Mouse (Mus musculus) monocyte, adult 2 months (primary cell): ENCODE results near the gene Csrp2.

Experiments
- DNase-seq, 2 experiments: peaks; one replicate each; pipeline ENCODE4 v3.0.0; 2022; ENCODE audit warnings: low spot score in 2 of 2, low read depth in 1 of 2

Csrp2 gene

DNA sequence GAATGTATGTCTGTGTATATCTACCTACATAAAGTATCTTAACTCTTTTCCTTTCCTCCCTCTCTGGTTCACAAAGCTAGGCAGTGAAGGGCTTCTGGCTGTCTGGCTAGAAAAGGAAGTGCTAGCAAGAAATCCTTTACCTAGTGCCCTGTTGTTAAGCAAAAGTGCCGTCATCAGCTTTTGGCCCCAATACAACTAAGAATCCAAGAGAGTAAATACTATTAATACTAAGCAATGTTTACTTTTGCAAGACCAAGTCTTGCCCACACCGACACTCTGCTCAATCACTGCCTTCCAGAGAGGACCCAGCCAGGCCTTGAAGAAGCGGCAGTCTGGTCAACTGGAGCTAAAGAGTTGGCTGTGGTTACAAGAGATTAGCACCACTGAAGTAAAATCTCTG, 51.5 kb downstream of the Csrp2 start:
- no peak for DNase-seq

DNA sequence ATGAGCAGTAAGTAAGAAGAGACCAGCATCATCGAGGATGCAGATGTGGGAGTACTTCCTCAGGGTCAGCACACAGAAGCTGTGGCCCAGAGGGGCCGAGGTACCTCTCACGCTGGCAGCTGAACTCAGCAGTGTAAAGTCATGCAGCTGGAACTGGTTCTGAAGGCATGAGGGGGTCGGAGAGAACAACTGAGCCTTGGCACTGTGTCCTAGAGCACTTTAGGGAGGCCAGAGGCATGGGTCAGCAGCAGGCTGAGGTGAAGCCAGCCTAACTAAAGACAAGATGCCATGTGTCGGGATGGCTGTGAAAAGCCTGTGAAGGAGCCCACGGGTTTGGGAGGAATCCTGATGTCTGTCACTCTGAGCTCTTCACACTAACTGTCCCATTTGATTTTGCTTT, 51.9 kb downstream of the Csrp2 start:
- no peak for DNase-seq

GRCm38 (mm10) chr10:110971998-110972397, 52.4 kb downstream of the Csrp2 start:
- DNase-seq: no peak

DNA sequence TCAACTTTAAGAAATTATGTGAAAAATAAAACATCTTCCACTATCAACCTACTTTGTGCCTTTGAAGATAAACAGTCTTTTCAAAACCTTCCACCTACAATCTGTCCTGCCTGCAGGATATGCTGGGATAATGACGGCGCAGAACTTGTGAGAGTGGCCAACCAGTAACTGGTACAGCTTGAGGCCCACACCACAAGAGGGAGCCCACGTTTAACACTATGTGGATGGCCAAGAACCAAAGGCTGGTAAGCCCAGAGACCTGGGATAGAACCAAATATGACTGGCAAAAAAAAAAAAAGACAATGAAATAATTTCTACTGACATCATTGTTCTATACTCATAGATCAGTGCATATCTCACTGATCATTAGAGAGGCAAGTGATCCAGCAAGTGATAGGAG, 54.9 kb downstream of the Csrp2 start:
- DNase-seq: no peak

DNA sequence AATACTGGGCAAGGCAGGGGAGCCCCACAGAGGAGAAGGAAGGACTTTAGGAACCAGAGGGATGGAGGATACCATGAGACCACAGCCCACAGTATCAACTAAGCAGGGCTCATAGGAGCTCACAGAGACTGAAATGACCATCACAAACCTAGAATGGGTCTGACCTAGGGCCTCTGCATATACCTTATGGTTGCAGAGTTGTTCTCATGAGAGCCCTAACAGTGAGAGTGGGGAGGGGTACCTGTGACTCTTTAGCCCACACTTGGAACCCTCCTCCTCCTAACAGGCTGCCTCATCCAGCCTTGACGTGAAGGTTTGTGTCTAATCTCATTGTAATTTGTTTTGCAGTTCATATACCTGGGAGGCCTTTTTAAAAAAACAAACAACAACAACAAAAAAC, 55.3 kb downstream of the Csrp2 start:
- DNase-seq: no peak

DNA sequence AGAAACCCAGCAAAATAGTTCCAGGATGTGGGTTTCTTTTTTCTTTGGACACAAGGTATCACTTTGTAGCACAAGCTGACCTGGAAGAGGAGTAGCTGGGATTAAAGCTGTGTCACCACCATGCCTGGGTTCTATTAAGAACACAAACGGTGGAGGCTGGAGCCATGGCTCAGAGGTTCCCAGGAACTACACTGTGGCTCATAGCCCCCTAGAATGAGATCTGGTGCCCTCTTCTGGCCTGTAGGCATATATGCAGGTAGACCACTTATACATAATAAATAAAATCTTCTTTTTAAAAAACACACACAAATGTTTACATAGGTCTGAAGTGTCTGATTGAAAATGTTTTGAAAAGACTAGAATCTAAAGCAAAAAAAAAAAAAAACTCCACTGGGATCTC, 56.5 kb downstream of the Csrp2 start:
- DNase-seq: no peak

GRCm38 (mm10) chr10:110977379-110977778, 57.8 kb downstream of the Csrp2 start:
- no peak for DNase-seq

- no peak for DNase-seq
Observed at GRCm38 (mm10) chr10:110979431-110979830, 59.8 kb downstream of the Csrp2 start.

- DNase-seq: no peak
Observed at GRCm38 (mm10) chr10:110980441-110980840, 60.9 kb downstream of the Csrp2 start.

GRCm38 (mm10) chr10:110982771-110983170, 63.2 kb downstream of the Csrp2 start:
- no peak for DNase-seq

DNA sequence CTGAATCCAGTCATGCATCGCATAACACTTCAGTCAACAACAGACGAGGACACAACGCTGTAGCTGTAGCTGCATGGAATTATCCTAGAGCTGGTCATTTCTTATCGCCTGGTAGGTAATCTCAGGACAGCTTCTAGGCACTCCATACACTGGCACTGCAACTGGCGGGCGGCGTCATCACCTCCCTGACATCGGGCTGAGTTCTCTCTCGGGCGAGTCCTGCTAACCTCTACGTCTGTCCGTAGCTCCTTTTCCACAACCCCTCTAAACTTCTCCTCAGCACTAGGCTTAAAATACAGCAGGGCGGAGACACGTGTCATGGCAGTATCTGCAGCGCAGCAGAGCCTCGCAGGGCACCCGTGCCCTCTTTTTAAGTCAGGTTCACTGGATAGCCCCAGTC, 67.1 kb downstream of the Csrp2 start:
- DNase-seq: no peak
